Mouse (Mus musculus): ENCODE results near the gene Sec1. TPM values are rescaled to one million over a fixed set of nuclear protein-coding genes. Genes with fewer than 3 reads are reported as not detected.

Sec1 gene
- total RNA-seq, 2 experiments from 2014 or later, result 2.5 to 3.5 TPM

DNA sequence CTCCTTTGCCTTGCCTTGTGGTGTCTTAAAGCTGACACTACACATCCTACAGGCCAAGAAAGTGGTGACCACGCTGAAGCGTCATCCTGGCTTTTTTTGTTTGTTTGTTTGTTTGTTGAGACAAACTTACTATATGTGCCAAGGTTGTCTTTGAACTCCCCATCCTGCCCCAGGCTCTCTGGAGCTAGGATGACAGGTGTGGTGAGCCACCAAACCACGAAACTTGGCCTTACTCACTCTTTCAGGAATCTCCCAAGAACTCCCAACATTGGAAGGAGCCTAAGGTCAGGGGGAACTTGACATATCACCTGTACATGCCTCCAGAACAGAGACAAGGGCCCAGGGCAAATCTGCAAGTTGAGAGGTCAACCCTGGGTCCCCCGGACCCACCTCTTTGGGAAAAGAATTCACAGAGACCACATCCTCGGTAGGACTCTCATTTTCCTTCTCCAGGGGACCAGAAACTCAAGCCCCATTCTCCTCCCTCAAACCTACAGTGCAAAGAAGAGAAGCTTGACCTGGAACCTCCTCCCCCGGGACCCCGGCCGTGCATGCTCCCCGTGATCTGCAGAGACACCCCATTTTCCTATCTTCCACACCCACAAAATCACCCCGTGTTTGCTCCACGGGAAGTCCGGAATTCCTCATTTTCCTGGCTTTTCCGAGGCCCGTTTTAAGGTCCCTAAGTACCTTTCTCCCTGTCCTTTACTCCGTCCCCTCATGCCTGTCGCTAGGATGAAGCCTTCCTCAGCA, 51.5 kb downstream of the Sec1 start:
- no peak for DNase-seq (ENCODE audit: low spot score in 2 of 2)

DNA sequence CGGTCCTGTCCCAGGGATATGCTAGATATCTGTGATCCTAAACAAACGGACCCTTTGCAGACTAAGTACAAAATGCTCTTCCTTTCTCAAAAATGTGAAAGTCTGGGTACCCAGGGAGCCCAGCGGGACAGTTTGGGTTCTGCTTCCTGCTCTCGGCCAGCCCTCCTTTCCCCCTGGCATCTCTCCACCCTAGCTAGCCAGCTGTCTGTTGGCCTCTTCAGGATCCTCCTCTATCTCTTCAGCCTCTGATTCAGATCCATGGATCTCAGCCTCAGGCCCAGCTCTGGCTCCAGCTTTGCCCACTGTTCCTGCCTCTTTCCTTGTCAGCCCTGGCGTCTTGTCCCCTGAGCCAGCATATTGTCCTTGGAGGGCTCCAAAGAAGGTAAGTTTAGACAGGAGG, 52.1 kb downstream of the Sec1 start:
- DNase-seq (ENCODE audit: low spot score in 2 of 2), result no peak

DNA sequence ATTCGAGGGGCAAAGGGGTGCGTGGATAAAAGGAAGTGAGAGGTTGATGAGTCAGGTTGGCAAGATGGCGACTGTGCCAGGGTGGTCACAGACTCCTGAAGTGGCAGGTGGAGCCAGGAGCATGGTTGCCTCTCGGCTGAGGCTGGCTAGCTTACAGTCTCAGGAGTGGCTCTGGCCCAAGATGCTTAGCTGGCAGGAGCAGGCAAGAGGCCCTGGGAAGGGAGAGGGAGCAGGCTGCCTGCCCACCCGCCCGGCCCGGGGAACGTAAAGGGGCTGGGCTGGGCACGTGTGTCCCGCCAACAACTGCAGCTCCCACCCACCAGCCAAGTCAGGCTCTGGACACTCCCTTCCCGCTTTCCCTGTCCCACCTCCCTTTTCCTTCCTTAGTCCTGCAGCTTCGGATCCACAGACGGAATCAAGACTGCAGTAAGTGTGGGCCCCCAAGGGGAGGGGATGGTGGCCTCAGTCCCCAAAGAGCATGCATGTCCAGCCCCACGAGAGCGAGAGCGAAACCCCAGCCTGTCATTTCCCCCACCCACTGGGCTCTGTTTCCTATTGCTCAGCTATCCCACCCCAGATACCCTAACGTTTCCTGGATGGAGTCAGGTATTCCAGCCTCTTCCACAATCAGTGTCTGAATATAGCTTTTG, 52.7 kb downstream of the Sec1 start:
- no peak for DNase-seq (ENCODE audit: low spot score in 2 of 2)

DNA sequence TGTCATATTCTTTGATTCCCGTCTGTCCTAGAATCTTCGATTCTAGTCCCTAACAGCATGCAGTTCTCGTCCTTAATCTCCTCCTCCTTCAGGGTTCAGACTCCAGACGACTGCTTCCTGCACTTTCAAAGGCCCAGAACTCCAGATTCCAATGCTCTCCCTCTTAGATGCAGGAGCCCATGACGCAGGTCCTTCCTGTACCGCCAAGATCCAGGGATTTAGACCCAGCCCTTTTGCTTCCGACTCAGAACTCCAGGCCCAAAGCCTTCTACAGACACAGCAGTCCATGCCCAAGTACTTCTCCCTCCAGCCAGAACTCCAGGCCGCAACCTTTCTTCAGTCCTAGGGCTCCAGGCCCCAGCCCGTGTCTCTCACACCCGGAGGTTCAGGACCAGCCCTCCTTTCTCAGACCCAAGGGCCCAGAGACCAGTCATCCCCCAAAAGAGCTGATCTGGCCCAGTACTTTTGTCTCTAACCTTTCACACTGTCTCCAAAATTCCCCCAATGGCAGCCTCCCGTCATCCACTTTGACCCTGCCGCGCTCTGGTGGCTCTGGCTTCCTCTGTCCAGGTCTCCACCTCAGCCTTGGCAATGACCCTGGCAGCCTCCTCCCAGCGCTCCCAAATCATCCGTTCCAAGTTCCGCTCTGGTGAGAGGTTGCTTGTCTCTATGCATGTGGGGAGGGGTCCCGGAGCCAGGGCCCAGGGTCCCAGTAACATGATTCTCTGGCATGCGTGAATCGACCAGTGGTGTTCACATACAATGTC, 53.8 kb downstream of the Sec1 start:
- no peak for DNase-seq (ENCODE audit: low spot score in 2 of 2)

DNA sequence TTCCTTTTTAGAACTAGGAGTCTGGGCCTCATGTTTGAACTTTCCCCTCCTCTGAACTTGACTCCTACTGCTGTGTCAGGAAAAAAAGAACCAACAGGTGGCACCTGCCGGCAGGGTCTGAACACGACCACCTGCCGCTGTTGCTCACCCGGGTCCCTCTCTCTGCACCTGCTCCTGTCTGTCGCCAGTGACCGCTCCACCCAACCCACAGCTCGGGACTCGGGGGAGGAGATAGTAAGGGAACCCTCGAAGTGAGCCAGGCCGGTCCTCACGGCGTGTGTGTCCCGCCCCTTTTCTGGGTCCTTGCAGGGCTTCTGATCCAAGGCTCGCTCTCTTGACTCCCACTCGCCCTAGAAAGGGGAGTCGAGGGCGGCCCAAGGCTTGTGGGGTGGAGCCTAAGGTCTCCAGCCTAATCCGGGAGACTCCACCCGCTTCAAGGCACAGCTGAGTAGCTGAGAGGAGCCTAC, 54.6 kb downstream of the Sec1 start, which contains the start of gene Mamstr:
TSS of gene Mamstr (plus strand) at position 417 of the 467 bp plus-strand sequence.
- DNase-seq (ENCODE audit: low spot score in 2 of 2), result no peak

DNA sequence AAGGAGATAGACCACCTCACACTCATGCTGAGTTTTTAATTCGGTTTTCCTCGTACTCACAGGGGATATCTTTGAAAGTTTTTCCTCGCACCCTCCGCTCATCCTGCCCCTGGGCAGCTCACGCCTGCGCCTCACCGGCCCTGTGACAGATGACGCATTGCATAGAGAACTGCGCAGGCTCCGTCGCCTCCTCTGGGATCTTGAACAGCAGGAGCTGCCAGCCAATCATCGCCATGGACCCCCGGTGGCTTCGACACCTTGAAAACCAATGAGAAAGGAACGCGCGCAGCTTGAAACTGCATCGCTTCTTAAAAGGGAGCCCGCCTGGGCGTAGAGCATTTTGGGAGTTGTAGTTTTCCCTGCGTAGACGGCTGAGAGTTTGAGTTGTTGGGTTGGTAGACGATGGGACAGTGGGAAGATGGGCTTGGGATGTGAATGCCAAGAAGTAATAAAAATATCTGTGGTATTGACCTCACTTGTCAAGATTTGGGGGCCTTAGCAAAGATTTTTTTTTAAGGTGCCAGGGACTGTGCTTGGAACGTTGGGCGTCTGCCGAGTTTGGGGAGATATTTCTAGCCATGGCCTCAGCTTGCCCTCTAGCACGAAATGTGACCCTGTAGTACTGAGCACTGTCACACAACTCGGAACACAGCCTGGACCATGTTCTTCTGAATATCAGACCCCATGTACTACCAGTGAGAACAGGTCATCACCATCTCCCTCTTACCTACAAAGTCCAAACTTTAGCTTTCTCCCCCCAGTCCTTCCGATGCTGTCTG, 55.4 kb downstream of the Sec1 start:
- peak; percentile 94 to 98 for DNase-seq (ENCODE audit: low spot score in 2 of 2)

DNA sequence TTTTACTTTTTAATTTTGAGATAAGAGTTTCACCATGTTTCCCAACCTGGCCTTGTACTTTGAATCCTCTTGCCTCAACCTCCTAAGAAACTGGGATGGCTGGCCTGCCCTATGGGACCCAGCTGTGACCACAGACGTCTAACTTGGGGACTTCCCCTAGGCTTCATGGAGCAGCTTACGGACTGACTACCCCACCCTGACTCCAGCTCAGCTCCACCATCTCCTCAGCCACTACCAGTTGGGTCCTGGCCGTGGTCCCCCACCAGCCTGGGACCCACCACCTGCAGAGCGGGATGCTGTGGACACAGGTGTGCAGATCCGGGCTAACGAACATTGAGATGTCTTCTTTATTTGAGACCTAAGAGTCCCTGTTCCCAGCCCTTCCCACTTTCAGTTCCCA, 56.5 kb downstream of the Sec1 start:
- no peak for DNase-seq (ENCODE audit: low spot score in 2 of 2)

DNA sequence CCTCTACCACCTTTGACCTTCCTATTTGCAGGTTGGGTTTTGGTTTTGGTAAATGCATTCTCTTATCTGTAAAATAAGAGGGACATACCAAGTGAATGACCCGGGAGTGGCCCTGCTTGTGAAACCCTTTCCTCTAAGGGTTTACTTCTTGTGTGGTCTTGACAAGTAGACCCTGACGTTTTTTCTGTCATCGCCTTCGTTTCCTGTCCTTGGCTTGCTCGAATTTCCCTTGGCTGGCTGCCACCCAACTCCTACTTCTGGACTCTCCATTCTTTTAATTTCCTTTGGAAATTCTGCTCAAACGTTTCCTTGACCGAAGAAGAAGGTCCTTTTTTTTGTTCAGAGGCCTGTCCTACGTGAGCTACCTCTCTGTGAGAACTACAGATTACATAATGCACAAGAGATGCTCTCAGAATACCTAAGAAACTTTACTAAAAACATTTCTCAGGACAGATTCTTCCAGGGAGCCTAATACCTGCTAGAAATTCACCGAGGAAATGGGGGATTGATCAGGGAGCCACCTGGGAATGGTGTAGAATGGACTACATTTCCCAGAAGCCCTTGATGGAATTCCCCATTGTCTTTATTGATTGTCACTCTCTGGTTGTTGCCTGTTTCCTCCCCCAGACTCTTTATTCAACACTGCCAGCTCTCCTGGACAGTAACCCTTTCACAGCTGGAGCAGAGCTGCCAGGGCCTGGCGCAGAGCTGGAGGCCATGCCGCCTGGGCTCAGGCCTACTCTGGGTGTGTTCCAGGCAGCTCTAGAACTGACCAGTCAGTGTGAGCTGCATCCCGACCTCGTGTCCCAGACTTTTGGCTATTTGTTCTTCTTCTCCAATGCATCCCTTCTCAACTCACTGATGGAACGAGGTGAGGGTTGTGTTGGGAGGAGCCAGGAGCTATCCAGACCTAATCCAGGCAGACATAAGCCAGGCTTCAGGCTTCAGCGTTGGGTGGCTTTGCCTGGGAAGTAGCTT, 58.2 kb downstream of the Sec1 start:
- DNase-seq (ENCODE audit: low spot score in 2 of 2), result no peak

DNA sequence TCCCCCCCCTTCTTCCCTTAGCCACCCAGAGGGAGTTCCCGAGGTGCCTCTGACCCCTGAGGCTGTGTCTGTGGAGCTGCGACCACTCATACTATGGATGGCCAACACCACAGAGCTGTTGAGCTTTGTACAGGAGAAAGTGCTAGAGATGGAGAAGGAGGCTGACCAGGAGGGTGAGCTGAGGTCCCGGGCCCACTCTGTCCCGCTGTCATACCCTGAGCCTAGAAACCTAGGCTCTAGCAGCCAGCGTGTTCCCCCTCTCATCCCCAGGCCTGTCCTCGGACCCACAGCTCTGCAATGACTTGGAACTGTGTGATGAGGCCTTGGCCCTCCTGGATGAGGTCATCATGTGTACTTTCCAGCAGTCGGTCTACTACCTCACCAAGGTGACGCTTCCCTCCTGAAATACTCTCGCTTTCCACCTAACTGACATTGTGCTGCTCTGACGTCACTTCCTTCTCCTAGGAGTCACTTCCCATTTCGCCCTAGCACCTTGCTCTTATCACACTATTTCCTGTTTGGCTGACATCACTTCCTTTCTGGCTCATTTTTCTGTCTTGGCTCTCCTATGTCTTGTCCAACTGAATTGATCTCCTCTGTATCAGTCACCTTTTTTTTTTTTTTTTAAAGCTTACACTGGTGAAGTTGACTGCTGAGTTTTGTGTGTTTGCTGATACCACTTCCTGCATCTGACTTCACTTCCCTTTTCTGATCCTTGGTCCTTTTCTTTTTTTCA, 59.1 kb downstream of the Sec1 start:
- no peak for DNase-seq (ENCODE audit: low spot score in 2 of 2)

DNA sequence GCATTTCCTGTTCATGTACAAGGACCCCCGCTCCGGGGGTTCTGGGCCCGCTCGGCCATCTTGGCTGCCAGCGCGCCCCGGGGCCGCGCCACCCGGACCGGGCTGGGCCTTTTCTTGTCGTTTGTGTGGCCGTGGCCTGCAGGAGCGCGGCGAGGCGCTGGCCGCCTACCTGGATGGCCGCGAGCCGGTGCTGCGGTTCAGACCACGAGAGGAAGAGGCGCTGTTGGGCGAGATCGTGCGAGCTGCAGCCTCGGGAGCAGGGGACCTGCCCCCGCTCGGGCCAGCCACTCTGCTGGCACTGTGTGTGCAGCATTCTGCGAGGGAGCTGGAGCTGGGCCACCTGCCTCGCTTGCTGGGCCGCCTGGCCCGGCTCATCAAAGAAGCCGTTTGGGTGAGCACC, 61.7 kb downstream of the Sec1 start:
- DNase-seq (ENCODE audit: low spot score in 2 of 2), result no peak

DNA sequence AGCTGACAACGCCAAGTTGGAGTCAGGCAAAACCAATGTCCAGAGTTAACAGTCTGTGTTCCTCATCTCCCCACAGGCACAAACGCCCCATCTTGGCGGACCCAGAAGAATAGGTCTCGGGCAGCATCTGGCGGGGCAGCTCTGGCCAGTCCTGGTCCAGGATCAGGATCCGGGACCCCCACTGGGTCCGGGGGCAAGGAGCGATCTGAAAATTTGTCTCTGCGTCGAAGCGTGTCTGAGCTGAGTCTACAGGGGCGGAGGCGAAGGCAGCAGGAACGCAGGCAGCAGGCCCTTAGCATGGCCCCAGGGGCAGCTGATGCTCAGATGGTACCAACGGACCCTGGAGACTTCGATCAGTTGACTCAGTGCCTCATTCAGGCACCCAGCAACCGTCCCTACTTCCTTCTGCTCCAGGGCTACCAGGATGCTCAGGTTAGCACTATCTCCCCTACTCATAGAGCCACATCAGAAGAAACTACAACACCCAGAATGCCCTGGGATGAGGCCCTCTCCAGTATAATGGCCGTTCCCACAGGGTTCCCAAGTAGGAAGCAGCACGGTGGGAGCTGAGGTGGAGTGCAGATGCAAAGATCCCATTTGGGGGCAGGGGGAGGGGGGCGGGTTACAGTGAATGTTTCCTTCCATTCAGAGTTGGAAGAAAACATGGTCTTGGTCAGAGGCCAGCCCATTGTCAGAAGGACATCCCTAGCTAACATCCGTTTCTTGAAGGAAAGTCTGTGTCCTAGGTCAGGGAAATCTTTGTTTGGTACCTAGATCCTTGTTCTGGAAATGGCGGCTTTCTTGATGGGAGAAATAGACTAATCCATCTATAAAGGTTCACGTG, 63.9 kb downstream of the Sec1 start:
- no peak for DNase-seq (ENCODE audit: low spot score in 2 of 2)

DNA sequence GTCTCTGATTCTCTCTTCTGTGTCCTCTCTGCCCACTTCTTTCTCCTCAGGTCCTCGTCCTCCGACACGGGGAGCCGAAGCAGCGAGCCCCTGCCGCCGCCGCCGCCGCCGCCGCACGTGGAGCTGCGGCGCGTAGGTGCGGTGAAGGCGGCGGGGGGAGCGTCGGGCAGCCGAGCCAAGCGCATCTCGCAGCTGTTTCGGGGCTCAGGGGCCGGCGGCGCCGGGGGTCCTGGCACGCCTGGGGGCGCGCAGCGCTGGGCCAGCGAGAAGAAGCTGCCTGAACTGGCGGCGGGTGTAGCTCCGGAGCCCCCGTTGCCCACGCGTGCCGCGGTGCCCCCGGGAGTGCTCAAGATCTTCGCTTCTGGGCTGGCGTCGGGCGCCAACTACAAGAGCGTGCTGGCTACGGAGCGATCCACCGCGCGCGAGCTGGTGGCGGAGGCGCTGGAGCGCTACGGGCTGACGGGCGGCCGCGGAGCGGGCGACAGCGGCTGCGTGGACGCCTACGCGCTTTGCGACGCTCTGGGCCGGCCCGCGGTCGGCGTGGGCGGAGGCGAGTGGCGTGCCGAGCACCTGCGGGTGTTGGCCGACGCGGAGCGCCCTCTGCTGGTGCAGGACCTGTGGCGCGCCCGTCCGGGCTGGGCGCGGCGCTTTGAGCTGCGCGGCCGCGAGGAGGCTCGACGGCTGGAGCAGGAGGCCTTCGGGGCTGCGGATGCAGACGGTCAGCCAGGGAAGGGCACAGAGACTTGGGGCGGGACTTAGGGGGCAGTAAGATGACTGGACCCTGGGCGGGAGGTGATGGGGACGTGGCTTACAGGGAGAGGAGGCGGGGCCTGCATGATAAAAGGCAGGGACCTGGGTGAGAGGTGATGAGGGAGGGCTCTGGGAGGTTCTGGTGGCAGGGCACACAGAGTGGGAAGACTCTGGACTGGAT, 65.6 kb downstream of the Sec1 start:
- peak; percentile 72 to 82 for DNase-seq (ENCODE audit: low spot score in 2 of 2)

Other genes starting within 250 kb of the Sec1 start
- gene Ftl1, start 234.5 kb downstream of the Sec1 start, total RNA-seq (2021), result 100 to 1,000 TPM; 230 to 234 TPM
- 10 to 100 TPM; 68.5 to 68.9 TPM for gene Bax, start 227.5 kb downstream of the Sec1 start, total RNA-seq (2021)
- under 1 TPM in 1 of 2 experiments, not detected in 1; 0.20 TPM for gene Tulp2, start 212.5 kb downstream of the Sec1 start, total RNA-seq (2021)
- gene Gm45808, start 207.6 kb downstream of the Sec1 start, total RNA-seq (2021), result 1 to 10 TPM in 1 of 2 experiments, under 1 TPM in 1; 0.91 to 1.2 TPM
- 1 to 10 TPM; 5.3 to 5.7 TPM for gene Dhdh, start 205.6 kb downstream of the Sec1 start, total RNA-seq (2021)
- gene Nucb1, start 184.0 kb downstream of the Sec1 start, total RNA-seq (2021), result 100 to 1,000 TPM; 109 to 110 TPM
- gene Ppp1r15a, start 168.1 kb downstream of the Sec1 start, total RNA-seq (2021), result 10 to 100 TPM; 22.1 to 23.3 TPM
- gene Plekha4, start 168.1 kb downstream of the Sec1 start, total RNA-seq (2021), result under 1 TPM; 0.64 to 0.71 TPM
- gene Hsd17b14, start 139.5 kb downstream of the Sec1 start, total RNA-seq (2021), result not detected
- gene Bcat2, start 124.2 kb downstream of the Sec1 start, total RNA-seq (2021), result 10 to 100 TPM; 23.3 to 26.0 TPM
- not detected for gene Fgf21, start 78.9 kb downstream of the Sec1 start, total RNA-seq (2021)
- under 1 TPM in 1 of 2 experiments, not detected in 1; 0.18 TPM for gene Fut1, start 77.1 kb downstream of the Sec1 start, total RNA-seq (2021)
- gene Izumo1, start 72.6 kb downstream of the Sec1 start, total RNA-seq (2021), result not detected
- 1 to 10 TPM; 6.0 to 6.3 TPM for gene Rasip1, start 66.9 kb downstream of the Sec1 start, total RNA-seq (2021)
- gene Mamstr, start 54.4 kb downstream of the Sec1 start, total RNA-seq (2021), result 1 to 10 TPM; 1.1 to 2.3 TPM
- gene Fut2, start 28.0 kb downstream of the Sec1 start, total RNA-seq (2021), result under 1 TPM in 1 of 2 experiments, not detected in 1; 0.12 TPM
- gene Ntn5, start 10.4 kb downstream of the Sec1 start, total RNA-seq (2021), result 10 to 100 TPM in 1 of 2 experiments, 1 to 10 TPM in 1; 6.8 to 13.4 TPM
- 100 to 1,000 TPM; 182 TPM for gene Car11, start 5.4 kb upstream of the Sec1 start, total RNA-seq (2021)
- gene Dbp, start 10.7 kb upstream of the Sec1 start, total RNA-seq (2021), result 10 to 100 TPM; 47.6 to 50.2 TPM
- gene Rpl18, start 21.1 kb upstream of the Sec1 start, total RNA-seq (2021), result 100 to 1,000 TPM; 359 to 364 TPM
- gene Sphk2, start 23.6 kb upstream of the Sec1 start, total RNA-seq (2021), result 10 to 100 TPM; 35.8 to 37.2 TPM
- gene Fam83e, start 26.8 kb upstream of the Sec1 start, total RNA-seq (2021), result under 1 TPM; 0.25 to 0.27 TPM
- not detected for gene Spaca4, start 31.4 kb upstream of the Sec1 start, total RNA-seq (2021)
- 100 to 1,000 TPM; 274 to 289 TPM for gene Lmtk3, start 89.3 kb upstream of the Sec1 start, total RNA-seq (2021)
- gene Sult2b1, start 90.3 kb upstream of the Sec1 start, total RNA-seq (2021), result 1 to 10 TPM; 8.1 to 8.9 TPM
- gene Cyth2, start 120.2 kb upstream of the Sec1 start, total RNA-seq (2021), result 100 to 1,000 TPM; 135 to 155 TPM
- 1 to 10 TPM; 1.4 to 2.4 TPM for gene Kcnj14, start 130.4 kb upstream of the Sec1 start, total RNA-seq (2021)
- gene Grwd1, start 136.5 kb upstream of the Sec1 start, total RNA-seq (2021), result 10 to 100 TPM; 20.6 to 22.5 TPM
- 10 to 100 TPM; 71.5 to 73.9 TPM for gene Kdelr1, start 178.4 kb upstream of the Sec1 start, total RNA-seq (2021)
- gene Grin2d, start 184.0 kb upstream of the Sec1 start, total RNA-seq (2021), result 10 to 100 TPM; 10.6 to 10.7 TPM
- gene Syngr4, start 202.3 kb upstream of the Sec1 start, total RNA-seq (2021), result not detected
- gene Tmem143, start 202.5 kb upstream of the Sec1 start, total RNA-seq (2021), result 10 to 100 TPM; 21.8 to 22.4 TPM
- 1 to 10 TPM; 2.1 to 2.3 TPM for gene Emp3, start 227.0 kb upstream of the Sec1 start, total RNA-seq (2021)
- gene Ccdc114, start 229.7 kb upstream of the Sec1 start, total RNA-seq (2021), result 1 to 10 TPM; 4.1 to 4.2 TPM